Mouse (Mus musculus) kidney, embryonic 14.5 days (tissue): ENCODE data around the gene Kcnk10. TPM values are rescaled to one million over a fixed set of nuclear protein-coding genes. Genes with fewer than 3 reads are reported as not detected.

Source experiments
- ATAC-seq: fragments of 200-750 bp; cut with Nextera tagmentation; 2 replicates; pipeline ENCODE4 v1.8.0; 2017; ENCODE audit warnings: moderate number of reproducible peaks, mild to moderate bottlenecking, moderate TSS enrichment, moderate library complexity; ENCODE audit not compliant: low FRiP score, low TSS enrichment
- H3K27ac ChIP-seq: fragments of 300-500 bp; sonication (generic); 2 replicates; pipeline ENCODE4 v1.5.1; 2014; ENCODE audit warnings: low read depth, mild to moderate bottlenecking, low read length, moderate library complexity, mixed read lengths
- H3K27me3 ChIP-seq: fragments of 300-500 bp; sonication (generic); 2 replicates; pipeline ENCODE4 v1.6.1; 2014; ENCODE audit warnings: mild to moderate bottlenecking, low read length; ENCODE audit not compliant: control insufficient read depth, insufficient read depth
- H3K36me3 ChIP-seq: fragments of 300-500 bp; sonication (generic); 2 replicates; pipeline ENCODE4 v1.6.1; 2014; ENCODE audit warnings: low read length, mixed read lengths; ENCODE audit not compliant: control insufficient read depth, insufficient read depth
- H3K4me1 ChIP-seq: fragments of 300-500 bp; sonication (generic); 2 replicates; pipeline ENCODE4 v1.6.1; 2014; ENCODE audit warnings: low read length, mixed read lengths; ENCODE audit not compliant: control insufficient read depth, insufficient read depth
- H3K4me2 ChIP-seq: fragments of 300-500 bp; sonication (generic); replicated peaks from 2 replicates; pipeline ENCODE4 v1.6.1; 2014; ENCODE audit warnings: low read depth, mild to moderate bottlenecking, low read length
- H3K4me3 ChIP-seq: fragments of 300-500 bp; sonication (generic); 2 replicates; pipeline ENCODE4 v1.5.1; 2014; ENCODE audit warnings: mild to moderate bottlenecking, low read length
- H3K9ac ChIP-seq: fragments of 300-500 bp; sonication (generic); 2 replicates; pipeline ENCODE4 v1.6.1; 2014; ENCODE audit warnings: low read depth, mild to moderate bottlenecking, low read length, moderate library complexity
- H3K9me3 ChIP-seq: fragments of 300-500 bp; sonication (generic); 2 replicates; pipeline ENCODE4 v1.6.1; 2016; ENCODE audit warnings: low read length; ENCODE audit not compliant: control insufficient read depth
- WGBS: fragments of 180-500 bp; shearing (Covaris S2); extraction: QIAGEN DNeasy Blood & Tissue Kit; methylation state at CpG from one replicate; pipeline ENCODE4 v1.1.7; 2014; 5-methylcytosine and 5-hydroxymethylcytosine counted together
- polyA plus RNA-seq: library from polyadenylated mRNA; unstranded; fragments of >200 nt; fragmentation: Nextera tagmentation; extraction: Ambion mirVana; gene quantifications from 2 replicates; pipeline ENCODE4 v1.2.1, GENCODE M21; 2014

Kcnk10 gene
- polyA plus RNA-seq, 1 experiment from 2014 or later: 1.8 TPM

- WGBS: under 1% methylated on average over 51 of the region's 84 CpGs
- H3K9me3 ChIP-seq: no peaks in the 10 kb centered on the region
- H3K4me1 ChIP-seq: 0 out of 2 replicates have a peak, but pooled peaks cover 4% of the 10 kb centered on the region
- no peak overlapping the region for H3K27ac ChIP-seq
- peak overlapping the region; percentile 65 for H3K9ac ChIP-seq
- H3K4me2 ChIP-seq: peak overlapping the region; percentile 98
- peaks cover 58% of the 10 kb centered on the region for H3K27me3 ChIP-seq
- peak; percentile 92 for ATAC-seq
- H3K4me3 ChIP-seq: peak overlapping the region; percentile 71
- H3K36me3 ChIP-seq: no peaks in the 10 kb centered on the region
Observed at GRCm38 (mm10) chr12:98574353-98575194, 3.5 kb downstream of the Kcnk10 start.

GRCm38 (mm10) chr12:98573317-98574270 is 4.5 kb downstream of the Kcnk10 start:
- Histone ChIP-seq H3K4me3 (peak overlapping the region; percentile 71), H3K4me1 (0 out of 2 replicates have a peak, but pooled peaks cover 4% of the 10 kb centered on the region), H3K9ac (peak overlapping the region; percentile 65; the same call in 1 of the 2 replicates), H3K27me3 (peaks cover 54% of the 10 kb centered on the region), H3K4me2 (peak overlapping the region; percentile 98), H3K9me3 (no peaks in the 10 kb centered on the region), H3K36me3 (no peaks in the 10 kb centered on the region), H3K27ac (no peak overlapping the region)
- no peak for ATAC-seq
- WGBS: 19% methylated on average over 25 of the region's 25 CpGs

- no peak for ATAC-seq
- Histone ChIP-seq H3K4me3 (no peak overlapping the region), H3K9me3 (no peaks in the 10 kb centered on the region), H3K4me1 (no peaks in the 10 kb centered on the region), H3K9ac (no peak overlapping the region), H3K4me2 (no peak overlapping the region), H3K27ac (no peak overlapping the region), H3K36me3 (no peaks in the 10 kb centered on the region), H3K27me3 (peaks cover 44% of the 10 kb centered on the region)
- 38% methylated on average over 8 of the region's 8 CpGs for WGBS
Observed at GRCm38 (mm10) chr12:98571896-98572680, 6.0 kb downstream of the Kcnk10 start.

DNA sequence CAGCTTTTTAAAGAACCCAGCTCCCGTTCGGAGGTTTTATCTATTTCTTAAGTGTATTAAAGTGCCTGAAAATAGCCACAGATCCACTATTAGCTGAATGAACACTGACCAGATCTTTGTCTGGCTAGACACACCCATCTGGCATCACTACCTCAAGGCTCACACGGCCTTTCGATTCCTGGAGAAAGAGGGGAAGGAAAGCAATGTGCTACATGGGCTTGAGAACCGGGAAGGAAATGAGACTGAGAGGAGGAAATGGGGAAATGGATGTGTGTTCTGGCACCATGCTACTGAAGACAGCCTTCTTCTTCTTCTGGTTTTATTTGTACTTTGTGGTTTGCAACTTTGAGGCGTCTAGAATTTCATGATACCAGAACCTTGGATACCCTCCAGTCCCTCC is 8.7 kb downstream of the Kcnk10 start:
- no peaks in the 10 kb centered on the region for H3K4me1 ChIP-seq
- WGBS: 80% methylated on average over 6 of the region's 6 CpGs
- no peak for ATAC-seq

GRCm38 (mm10) chr12:98567877-98568276 is 10.2 kb downstream of the Kcnk10 start:
- no peaks in the 10 kb centered on the region for H3K36me3 ChIP-seq
- 71% methylated on average over 6 of the region's 6 CpGs for WGBS
- H3K9me3 ChIP-seq: no peaks in the 10 kb centered on the region
- H3K4me1 ChIP-seq: no peaks in the 10 kb centered on the region
- H3K4me3 ChIP-seq: no peak overlapping the region
- ATAC-seq: no peak
- H3K9ac ChIP-seq: no peak overlapping the region
- peaks cover 7% of the 10 kb centered on the region; the same call in 1 of the 2 replicates for H3K27me3 ChIP-seq
- no peak overlapping the region for H3K27ac ChIP-seq
- H3K4me2 ChIP-seq: no peak overlapping the region

More for the DNA sequence above, 8.7 kb downstream of the Kcnk10 start:
- H3K27ac ChIP-seq: no peak overlapping the region
- H3K4me3 ChIP-seq: no peak overlapping the region
- no peaks in the 10 kb centered on the region for H3K9me3 ChIP-seq
- no peak overlapping the region for H3K9ac ChIP-seq
- H3K4me2 ChIP-seq: no peak overlapping the region
- peaks cover 20% of the 10 kb centered on the region for H3K27me3 ChIP-seq
- no peaks in the 10 kb centered on the region for H3K36me3 ChIP-seq

DNA sequence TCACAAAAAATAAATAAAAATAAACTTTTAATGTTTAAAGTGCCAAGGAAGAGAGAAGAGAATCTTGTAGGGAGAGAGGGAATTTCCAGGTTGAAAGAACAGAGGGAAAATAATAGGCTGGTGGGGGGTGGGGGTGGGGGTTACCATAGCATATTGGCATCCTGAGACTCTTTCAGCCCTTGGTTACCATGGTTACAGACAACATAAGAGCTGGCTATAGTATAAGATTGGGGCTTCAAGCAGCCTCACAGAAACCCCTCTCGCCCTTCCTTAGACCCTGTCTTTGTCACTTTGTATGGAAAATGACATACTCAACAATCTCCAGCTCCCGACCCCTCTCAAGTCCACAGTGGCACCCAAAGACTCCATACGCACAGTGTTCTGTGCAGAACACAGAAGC is 13.7 kb downstream of the Kcnk10 start:
- no peak overlapping the region for H3K4me2 ChIP-seq
- no peaks in the 10 kb centered on the region for H3K4me1 ChIP-seq
- H3K9me3 ChIP-seq: no peaks in the 10 kb centered on the region
- H3K27ac ChIP-seq: no peak overlapping the region
- H3K36me3 ChIP-seq: no peaks in the 10 kb centered on the region
- H3K9ac ChIP-seq: no peak overlapping the region
- 91% methylated on average over 3 of the region's 3 CpGs for WGBS
- ATAC-seq: no peak
- H3K4me3 ChIP-seq: no peak overlapping the region
- H3K27me3 ChIP-seq: no peaks in the 10 kb centered on the region

DNA sequence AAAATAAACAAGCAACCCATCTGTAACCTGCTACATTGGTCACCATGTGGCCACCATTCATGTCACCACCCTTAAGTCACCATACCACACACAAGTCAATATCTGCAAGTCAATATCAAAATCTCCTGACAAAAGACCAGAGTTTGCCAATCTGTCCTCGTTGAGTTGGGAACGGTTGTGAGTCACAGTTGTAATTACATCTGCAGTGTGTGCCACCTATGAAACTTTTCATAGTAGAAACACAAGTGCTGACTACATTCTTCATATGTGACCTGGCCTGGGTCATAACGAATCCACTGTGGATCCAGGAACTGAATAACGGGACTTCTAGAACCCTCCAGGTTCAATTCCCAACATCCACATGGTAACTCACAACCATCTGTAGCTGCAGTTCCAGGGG is 14.8 kb downstream of the Kcnk10 start:
- Histone ChIP-seq H3K9me3 (no peaks in the 10 kb centered on the region), H3K4me2 (no peak overlapping the region), H3K9ac (no peak overlapping the region), H3K27ac (no peak overlapping the region), H3K27me3 (no peaks in the 10 kb centered on the region), H3K4me3 (no peak overlapping the region), H3K36me3 (no peaks in the 10 kb centered on the region), H3K4me1 (no peaks in the 10 kb centered on the region)
- ATAC-seq: no peak
- WGBS: 88% methylated on average over 4 of the region's 4 CpGs

- no peaks in the 10 kb centered on the region for H3K36me3 ChIP-seq
- no peak overlapping the region for H3K4me3 ChIP-seq
- no peaks in the 10 kb centered on the region for H3K27me3 ChIP-seq
- no peak overlapping the region for H3K27ac ChIP-seq
- WGBS: 89% methylated on average over 13 of the region's 13 CpGs
- no peaks in the 10 kb centered on the region for H3K9me3 ChIP-seq
- H3K9ac ChIP-seq: no peak overlapping the region
- ATAC-seq: no peak
- no peak overlapping the region for H3K4me2 ChIP-seq
- no peaks in the 10 kb centered on the region for H3K4me1 ChIP-seq
Observed at GRCm38 (mm10) chr12:98562341-98562977, 15.7 kb downstream of the Kcnk10 start.
